Mouse (Mus musculus) T-cell, adult 2 months (primary cell): ENCODE results near the gene Rrm2.

Experiments used
- DNase-seq: peaks from one replicate; pipeline ENCODE4 v3.0.0; 2022; ENCODE audit warnings: low spot score

Rrm2 gene

GRCm38 (mm10) chr12:24750521-24750920 is 42.5 kb downstream of the Rrm2 start:
- DNase-seq, result no peak

DNA sequence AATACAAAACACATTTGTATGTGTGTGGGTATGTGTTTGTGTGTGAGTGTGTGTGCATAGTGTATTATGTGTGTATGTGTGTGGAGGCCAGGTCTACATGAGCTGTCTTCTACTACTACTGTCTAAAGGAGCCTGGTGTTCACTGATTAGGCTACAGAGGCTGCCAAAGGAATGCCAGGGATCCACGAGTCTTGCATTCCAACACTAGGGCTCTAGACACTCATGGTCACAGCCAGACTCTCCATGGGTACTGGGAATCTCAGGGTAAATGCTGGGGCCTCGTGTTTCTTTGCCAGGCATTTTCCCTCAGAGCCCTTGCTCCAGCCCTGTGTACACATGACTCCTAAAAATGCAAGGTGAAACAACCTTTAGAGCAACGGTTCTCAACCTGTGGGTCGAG is 45.6 kb downstream of the Rrm2 start:
- no peak for DNase-seq

GRCm38 (mm10) chr12:24754693-24755092 is 46.7 kb downstream of the Rrm2 start:
- no peak for DNase-seq

- no peak for DNase-seq
Observed at GRCm38 (mm10) chr12:24755471-24755870, 47.4 kb downstream of the Rrm2 start.

GRCm38 (mm10) chr12:24757387-24757786 is 49.3 kb downstream of the Rrm2 start:
- no peak for DNase-seq

- no peak for DNase-seq
Observed at GRCm38 (mm10) chr12:24758374-24758773, 50.3 kb downstream of the Rrm2 start.

DNA sequence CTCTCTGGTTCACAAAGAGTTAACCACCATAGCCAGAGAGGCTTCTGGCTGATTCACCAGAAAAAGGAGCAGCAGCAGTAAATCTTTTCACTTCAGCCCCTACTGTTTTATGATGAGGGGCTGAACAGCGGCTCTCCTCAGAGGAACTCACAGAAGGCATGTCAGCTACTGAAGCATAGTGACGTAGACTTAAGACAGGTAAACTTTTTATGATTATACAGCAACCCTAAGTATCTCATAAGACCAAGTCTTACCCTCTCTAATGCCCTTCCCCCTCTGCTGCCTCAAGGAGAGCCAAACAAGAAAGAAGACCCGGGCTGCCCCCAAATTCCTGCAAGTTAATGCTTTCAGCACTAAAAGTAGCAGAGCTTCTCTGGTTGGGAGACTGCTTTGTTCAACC is 54.2 kb downstream of the Rrm2 start:
- DNase-seq, result no peak
